In genomic region chr10:63978969-63979368, GRCm38 (mm10) we compare ENCODE assay signal across 25 mouse cellular contexts. TPM values are rescaled to one million over a fixed set of nuclear protein-coding genes. Genes with fewer than 3 reads are reported as not detected.
DNase-seq lines count a peak whose midpoint lies in the region; ATAC-seq and TF ChIP-seq lines count a peak whose summit lies in the region.
"Had no signal": no experiment of that assay in that cellular context is flagged by ENCODE, and none has a peak within 500 bp of the region (broad histone marks: within the 10 kb centered on the region; RNA-seq: fewer than 3 reads in every experiment).

No protein-coding gene starts in this region.

- H3K9me3 ChIP-seq in forebrain, embryonic 12.5 days: no peaks in the 10 kb centered on the region
- no peaks in the 10 kb centered on the region for H3K9me3 ChIP-seq in forebrain, postnatal 0 days (ENCODE audit: low read length)
- H3K9me3 ChIP-seq in forebrain, embryonic 13.5 days (replicated peaks): no peaks in the 10 kb centered on the region
- H3K9me3 ChIP-seq in hindbrain, embryonic 15.5 days: no peaks in the 10 kb centered on the region
- no peaks in the 10 kb centered on the region for H3K9me3 ChIP-seq in neural tube, embryonic 13.5 days
- H3K9me3 ChIP-seq: embryonic facial prominence, embryonic 13.5 days; limb, embryonic 13.5 days; liver, embryonic 13.5 days; lung, embryonic 15.5 days had no signal

- no peak overlapping the region for H3K4me3 ChIP-seq in forebrain, embryonic 12.5 days (replicated peaks)
- H3K4me3 ChIP-seq in forebrain, postnatal 0 days (ENCODE audit: low read depth, low read length): no peak overlapping the region
- no peak overlapping the region for H3K4me3 ChIP-seq in forebrain, embryonic 13.5 days
- H3K4me3 ChIP-seq in hindbrain, embryonic 15.5 days: no peak overlapping the region
- H3K4me3 ChIP-seq in neural tube, embryonic 13.5 days: no peak overlapping the region
- H3K4me3 ChIP-seq: heart, adult 2 months; limb, embryonic 13.5 days; liver, embryonic 13.5 days; lung, embryonic 15.5 days had no signal

- H3K27me3 ChIP-seq in forebrain, embryonic 12.5 days: no peaks in the 10 kb centered on the region
- H3K27me3 ChIP-seq in forebrain, postnatal 0 days (ENCODE audit: insufficient read depth, low read length): no peaks in the 10 kb centered on the region
- H3K27me3 ChIP-seq in forebrain, embryonic 13.5 days: no peaks in the 10 kb centered on the region
- no peaks in the 10 kb centered on the region for H3K27me3 ChIP-seq in hindbrain, embryonic 15.5 days
- H3K27me3 ChIP-seq in neural tube, embryonic 13.5 days: no peaks in the 10 kb centered on the region
- H3K27me3 ChIP-seq: embryonic facial prominence, embryonic 13.5 days; limb, embryonic 13.5 days; liver, embryonic 13.5 days; lung, embryonic 15.5 days; Patski had no signal

- WGBS in forebrain, embryonic 12.5 days: 64% methylated on average over 5 of the region's 5 CpGs
- 48% methylated on average over 5 of the region's 5 CpGs for WGBS in forebrain, postnatal 0 days
- 58% methylated on average over 5 of the region's 5 CpGs for WGBS in forebrain, embryonic 13.5 days
- 73% methylated on average over 5 of the region's 5 CpGs for WGBS in hindbrain, embryonic 15.5 days
- 80% methylated on average over 5 of the region's 5 CpGs for WGBS in neural tube, embryonic 13.5 days

- peaks cover 15% of the 10 kb centered on the region for H3K4me1 ChIP-seq in forebrain, embryonic 12.5 days
- H3K4me1 ChIP-seq in forebrain, postnatal 0 days (ENCODE audit: insufficient read depth): no peaks in the 10 kb centered on the region; the same call in 1 of the 2 replicates
- H3K4me1 ChIP-seq in forebrain, embryonic 13.5 days: peaks cover 13% of the 10 kb centered on the region
- peaks cover 17% of the 10 kb centered on the region for H3K4me1 ChIP-seq in hindbrain, embryonic 15.5 days (replicated peaks)
- peaks cover 21% of the 10 kb centered on the region for H3K4me1 ChIP-seq in neural tube, embryonic 13.5 days (replicated peaks)
- H3K4me1 ChIP-seq: liver, embryonic 13.5 days had no signal

- no peak overlapping the region for H3K9ac ChIP-seq in forebrain, embryonic 12.5 days
- no peak overlapping the region for H3K9ac ChIP-seq in forebrain, postnatal 0 days
- H3K9ac ChIP-seq in forebrain, embryonic 13.5 days: no peak overlapping the region
- no peak overlapping the region for H3K9ac ChIP-seq in hindbrain, embryonic 15.5 days
- H3K9ac ChIP-seq in neural tube, embryonic 13.5 days: no peak overlapping the region
- H3K9ac ChIP-seq: embryonic facial prominence, embryonic 13.5 days; limb, embryonic 13.5 days; liver, embryonic 13.5 days; lung, embryonic 15.5 days had no signal

- TF ChIP-seq CTCF in forebrain, postnatal 0 days (IDR thresholded peaks at IDR 0.05; ENCODE audit: low read depth): no peak

- no peaks in the 10 kb centered on the region for H3K36me3 ChIP-seq in forebrain, embryonic 12.5 days (replicated peaks)
- H3K36me3 ChIP-seq in forebrain, postnatal 0 days (ENCODE audit: insufficient read depth): no peaks in the 10 kb centered on the region
- no peaks in the 10 kb centered on the region for H3K36me3 ChIP-seq in forebrain, embryonic 13.5 days (ENCODE audit: poor library complexity, severe bottlenecking)
- no peaks in the 10 kb centered on the region for H3K36me3 ChIP-seq in hindbrain, embryonic 15.5 days
- no peaks in the 10 kb centered on the region for H3K36me3 ChIP-seq in neural tube, embryonic 13.5 days
- H3K36me3 ChIP-seq: embryonic facial prominence, embryonic 13.5 days; limb, embryonic 13.5 days; liver, embryonic 13.5 days; lung, embryonic 15.5 days had no signal

- no peak for DNase-seq in forebrain, postnatal 0 days
- no peak for DNase-seq in heart, adult 8-10 months (ENCODE audit: low spot score)
- no peak for DNase-seq in urinary bladder, postnatal 36 days (ENCODE audit: low spot score in 2 of 2)
- DNase-seq: adrenal gland, adult 8-10 months; cerebellum, postnatal 14 days; gastrocnemius, postnatal 25 days; heart, adult 2 months; kidney, adult 11 months; liver, embryonic 13.5 days; right cerebral cortex, postnatal 4 days; thymus, postnatal 14 days had no signal

- no peak overlapping the region for H3K4me2 ChIP-seq in forebrain, embryonic 12.5 days
- no peak overlapping the region for H3K4me2 ChIP-seq in forebrain, postnatal 0 days (ENCODE audit: low read depth)
- no peak overlapping the region for H3K4me2 ChIP-seq in forebrain, embryonic 13.5 days
- peak overlapping the region; percentile 48 for H3K4me2 ChIP-seq in hindbrain, embryonic 15.5 days
- H3K4me2 ChIP-seq in neural tube, embryonic 13.5 days: peak overlapping the region; percentile 60
- H3K4me2 ChIP-seq: liver, embryonic 13.5 days had no signal

- H3K27ac ChIP-seq in forebrain, embryonic 12.5 days: no peak overlapping the region
- H3K27ac ChIP-seq in forebrain, postnatal 0 days (ENCODE audit: low read depth, low read length): no peak overlapping the region
- H3K27ac ChIP-seq in forebrain, embryonic 13.5 days: no peak overlapping the region
- peak overlapping the region; percentile 66; the same call in 1 of the 2 replicates for H3K27ac ChIP-seq in hindbrain, embryonic 15.5 days (replicated peaks)
- H3K27ac ChIP-seq in neural tube, embryonic 13.5 days (replicated peaks): peak overlapping the region; percentile 79
- H3K27ac ChIP-seq: embryonic facial prominence, embryonic 13.5 days; heart, adult 2 months; limb, embryonic 13.5 days; liver, embryonic 13.5 days; lung, embryonic 15.5 days; stomach, postnatal 0 days had no signal

- peak; percentile 31; the same call in 1 of the 2 replicates for ATAC-seq in forebrain, embryonic 12.5 days (ENCODE audit: low FRiP score)
- no peak for ATAC-seq in forebrain, postnatal 0 days
- peak; percentile 41; the same call in 1 of the 2 replicates for ATAC-seq in forebrain, embryonic 13.5 days
- ATAC-seq in hindbrain, embryonic 15.5 days (ENCODE audit: low FRiP score, low read depth): peak; percentile 33; the same call in 1 of the 2 replicates
- peak; percentile 67; the same call in 1 of the 2 replicates for ATAC-seq in neural tube, embryonic 13.5 days (ENCODE audit: low read depth)
- ATAC-seq: CD4-positive, CD25-positive, alpha-beta regulatory T cell, adult 4 months had no signal

RNA-seq across cellular contexts. Expression of gene Gm10118, which starts 51.7 kb away (rescaled TPM):
- 0.14 and 0.26 TPM in 2 replicates for polyA plus RNA-seq in forebrain, embryonic 12.5 days (2016; fragmentation: Nextera tagmentation; extraction: Ambion mirVana)
- total RNA-seq in forebrain, postnatal 0 days (2014; rRNA removed): 1.8 and 2.4 TPM in 2 replicates
- polyA plus RNA-seq in forebrain, postnatal 0 days (2015; fragmentation: Nextera tagmentation; extraction: Ambion mirVana): 0.15 and 0.57 TPM in 2 replicates
- 0.17 and 0.24 TPM in 2 replicates for polyA plus RNA-seq in forebrain, embryonic 13.5 days (2015; fragmentation: Nextera tagmentation; extraction: Ambion mirVana)
- 0.96 and 2.0 TPM in 2 replicates for polyA plus RNA-seq in hindbrain, embryonic 15.5 days (2015; fragmentation: Nextera tagmentation; extraction: Ambion mirVana)
- polyA plus RNA-seq in neural tube, embryonic 13.5 days (2015; fragmentation: Nextera tagmentation; extraction: Ambion mirVana): 0.78 and 0.81 TPM in 2 replicates
- total RNA-seq in heart, adult 8-10 months (2022): not detected
- total RNA-seq: adrenal gland, adult 8-10 months; ES-E14; gastrocnemius, postnatal 25 days; heart, adult 2 months; hematopoietic stem cell, adult 5-6 weeks had no signal
- polyA plus RNA-seq: CD4-positive, CD25-positive, alpha-beta regulatory T cell, adult 4 months; heart, adult 2 months; kidney, embryonic 16.5 days; large intestine, adult 2 months; liver, embryonic 13.5 days; Patski had no signal

Comparison
In these comparisons a context has a peak if more than half of its experiments do, and no peak if none do; other contexts are left out.
1. H3K27ac ChIP-seq: peak in hindbrain, embryonic 15.5 days (single experiment) and neural tube, embryonic 13.5 days (single experiment); none in forebrain, embryonic 12.5 days (single experiment), forebrain, postnatal 0 days (single experiment) and forebrain, embryonic 13.5 days (single experiment).
2. H3K4me2 ChIP-seq: peak in hindbrain, embryonic 15.5 days (single experiment) and neural tube, embryonic 13.5 days (single experiment); none in forebrain, embryonic 12.5 days (single experiment), forebrain, postnatal 0 days (single experiment) and forebrain, embryonic 13.5 days (single experiment).